Mouse (Mus musculus) c-Kit-positive CD71-negative TER-119-negative erythroid progenitor cells, embryonic 14.5 days (primary cell): ENCODE measurements around the gene Mvk.

Experiments used
- DNase-seq: peaks from one replicate; pipeline ENCODE4 v3.0.0-alpha.2; 2013; ENCODE audit warnings: low read depth

Mvk gene

GRCm38 (mm10) chr5:114456995-114457605 is 13.0 kb downstream of the Mvk start:
- no peak for DNase-seq

GRCm38 (mm10) chr5:114461238-114461637 is 17.2 kb downstream of the Mvk start:
- DNase-seq = peak; percentile 77

GRCm38 (mm10) chr5:114462067-114463040 is 18.3 kb downstream of the Mvk start:
- no peak for DNase-seq

- no peak for DNase-seq
These were observed 20.5 kb downstream of the Mvk start for GRCm38 (mm10) chr5:114464561-114464960.

GRCm38 (mm10) chr5:114465641-114466040 is 21.6 kb downstream of the Mvk start:
- DNase-seq = no peak

DNA sequence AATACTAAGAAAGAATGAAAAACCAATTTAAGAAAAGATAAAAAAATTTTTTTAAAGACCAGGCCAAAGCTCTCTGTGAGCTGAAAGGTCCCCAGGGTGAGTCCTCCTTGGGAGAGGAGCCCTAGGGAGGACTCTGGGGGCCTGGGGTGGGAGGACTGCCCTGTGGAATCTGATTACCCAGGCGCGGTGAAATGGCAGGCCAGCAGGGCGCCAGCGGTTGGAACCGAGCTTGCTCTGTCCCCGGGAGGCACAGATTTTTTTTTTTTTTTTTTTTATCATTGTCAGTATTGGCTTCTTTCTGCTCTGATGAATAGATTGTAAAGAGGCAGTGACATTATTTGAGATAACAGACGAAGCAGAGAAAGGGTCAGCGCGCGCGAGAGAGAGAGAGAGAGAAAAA is 22.9 kb downstream of the Mvk start:
- DNase-seq = no peak

GRCm38 (mm10) chr5:114467430-114467829 is 23.4 kb downstream of the Mvk start:
- DNase-seq = no peak

DNA sequence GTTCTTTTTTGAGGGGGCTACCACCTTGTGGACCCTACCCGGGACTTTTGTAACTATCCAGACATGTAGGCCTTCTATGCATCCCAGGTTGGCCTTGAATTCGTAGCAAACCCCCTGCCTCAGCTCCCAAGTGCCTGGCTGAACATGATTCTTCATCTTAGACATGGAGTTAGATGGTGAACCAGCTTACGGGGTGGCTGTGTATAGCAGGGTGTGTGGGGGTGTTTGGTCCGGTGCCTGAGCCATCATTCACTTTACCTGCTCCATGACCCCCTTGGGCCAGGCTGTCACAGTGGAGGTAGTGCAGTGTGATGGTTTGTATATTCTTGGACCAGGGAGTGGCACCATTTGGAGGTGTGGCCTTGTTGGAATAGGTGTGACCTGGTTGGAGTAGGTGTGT is 23.9 kb downstream of the Mvk start:
- no peak for DNase-seq

GRCm38 (mm10) chr5:114470359-114470758 is 26.3 kb downstream of the Mvk start:
- no peak for DNase-seq

DNA sequence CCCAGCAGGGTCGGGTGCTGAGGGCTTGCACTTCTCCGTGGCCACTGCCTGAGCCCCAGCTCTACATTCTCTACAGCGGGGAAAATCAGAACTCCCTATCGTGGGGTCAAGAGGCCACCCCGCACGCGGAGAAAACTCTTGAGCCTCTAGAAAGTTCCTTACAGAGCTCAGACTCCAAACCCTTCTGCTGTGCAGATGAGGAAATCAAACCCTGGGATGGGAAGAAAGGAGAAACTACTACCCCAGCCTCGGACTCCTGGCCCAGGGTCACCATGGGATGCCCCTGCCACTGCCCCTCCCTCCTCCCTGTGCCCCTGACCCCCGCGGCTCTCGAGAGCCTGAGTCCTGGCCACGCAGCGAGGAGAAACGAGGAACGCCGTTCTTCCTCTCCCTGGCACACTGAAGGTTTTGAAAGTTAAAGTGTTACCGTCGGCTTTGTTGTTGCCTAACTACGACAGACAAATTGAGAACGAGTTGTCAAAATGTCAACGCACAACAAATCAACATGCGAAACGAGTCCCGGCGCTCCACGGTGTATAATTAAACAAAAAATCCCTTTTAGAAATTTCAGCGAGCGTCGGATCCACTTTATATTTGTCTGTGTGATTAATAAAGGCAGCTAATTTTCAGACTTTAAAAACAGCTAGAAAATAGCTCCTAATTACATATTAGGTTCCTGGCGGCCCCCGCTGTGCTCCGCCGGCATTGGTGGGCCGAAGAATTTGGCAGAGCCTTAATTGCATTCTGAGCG is 30.8 kb downstream of the Mvk start:
- DNase-seq = no peak

DNA sequence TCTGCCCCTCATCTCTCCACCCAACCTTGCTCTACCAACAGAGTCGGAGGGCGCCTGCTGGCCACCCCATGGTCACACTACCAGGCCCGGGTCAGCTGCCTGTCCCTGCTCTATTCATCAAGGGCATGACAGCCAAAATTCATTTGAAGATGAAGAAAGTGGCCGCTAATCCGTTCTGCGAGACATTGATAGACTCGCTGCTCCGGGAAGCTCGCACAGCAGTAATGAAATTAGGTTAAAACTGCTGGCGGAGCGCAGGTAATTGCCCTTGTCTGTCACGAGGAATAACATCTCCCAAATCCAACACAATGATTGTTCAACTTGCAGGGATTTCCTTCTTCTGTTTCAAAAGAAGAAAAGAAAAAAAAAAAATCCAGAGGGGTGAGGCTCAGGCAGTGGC is 34.2 kb downstream of the Mvk start:
- DNase-seq = no peak

- no peak for DNase-seq
These were observed 38.5 kb downstream of the Mvk start for GRCm38 (mm10) chr5:114482587-114483011.

DNA sequence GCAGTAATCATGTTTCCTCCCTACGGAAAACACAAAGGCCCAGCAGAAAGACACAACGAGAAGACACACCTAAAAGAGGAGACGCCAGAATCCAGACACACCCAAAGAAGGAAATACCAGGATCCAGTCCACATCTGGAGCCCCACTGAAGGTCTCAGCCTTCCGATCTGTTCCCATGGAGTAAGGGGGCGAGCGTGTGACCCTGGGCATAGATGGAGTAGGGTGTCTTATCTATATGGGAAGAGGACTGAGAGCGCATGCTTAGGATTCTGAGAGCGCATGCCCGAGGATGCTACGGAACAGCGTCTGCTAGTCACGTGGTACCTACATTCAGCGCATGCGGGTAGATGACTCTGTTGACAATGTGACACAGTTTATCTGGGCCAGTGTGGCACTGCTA is 41.6 kb downstream of the Mvk start:
- no peak for DNase-seq

GRCm38 (mm10) chr5:114489570-114489969 is 45.5 kb downstream of the Mvk start:
- DNase-seq = no peak

GRCm38 (mm10) chr5:114490241-114490640 is 46.2 kb downstream of the Mvk start:
- no peak for DNase-seq

GRCm38 (mm10) chr5:114494761-114495160 is 50.7 kb downstream of the Mvk start:
- DNase-seq = no peak

- no peak for DNase-seq
These were observed 57.2 kb downstream of the Mvk start for GRCm38 (mm10) chr5:114501252-114501651.

DNA sequence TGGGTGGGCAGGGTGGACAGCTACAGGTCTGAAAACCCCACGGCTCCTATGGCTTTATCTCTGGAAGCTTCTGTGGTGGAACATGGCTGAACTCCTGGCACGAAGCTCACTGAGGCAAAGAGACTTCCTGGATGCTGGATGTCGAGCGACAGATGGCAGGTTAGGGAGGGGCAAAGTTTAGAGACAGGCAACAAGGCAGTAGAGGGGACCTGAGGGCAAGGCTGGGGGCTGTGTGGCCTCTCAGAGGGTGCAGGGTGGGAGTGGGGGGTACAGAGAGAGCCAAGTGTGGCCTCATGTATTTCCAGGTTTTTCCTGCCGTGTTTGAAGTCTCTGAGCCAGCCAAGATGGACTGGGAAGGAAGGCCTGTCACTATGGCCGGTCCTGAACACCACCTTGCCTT is 60.8 kb downstream of the Mvk start:
- DNase-seq = no peak

DNA sequence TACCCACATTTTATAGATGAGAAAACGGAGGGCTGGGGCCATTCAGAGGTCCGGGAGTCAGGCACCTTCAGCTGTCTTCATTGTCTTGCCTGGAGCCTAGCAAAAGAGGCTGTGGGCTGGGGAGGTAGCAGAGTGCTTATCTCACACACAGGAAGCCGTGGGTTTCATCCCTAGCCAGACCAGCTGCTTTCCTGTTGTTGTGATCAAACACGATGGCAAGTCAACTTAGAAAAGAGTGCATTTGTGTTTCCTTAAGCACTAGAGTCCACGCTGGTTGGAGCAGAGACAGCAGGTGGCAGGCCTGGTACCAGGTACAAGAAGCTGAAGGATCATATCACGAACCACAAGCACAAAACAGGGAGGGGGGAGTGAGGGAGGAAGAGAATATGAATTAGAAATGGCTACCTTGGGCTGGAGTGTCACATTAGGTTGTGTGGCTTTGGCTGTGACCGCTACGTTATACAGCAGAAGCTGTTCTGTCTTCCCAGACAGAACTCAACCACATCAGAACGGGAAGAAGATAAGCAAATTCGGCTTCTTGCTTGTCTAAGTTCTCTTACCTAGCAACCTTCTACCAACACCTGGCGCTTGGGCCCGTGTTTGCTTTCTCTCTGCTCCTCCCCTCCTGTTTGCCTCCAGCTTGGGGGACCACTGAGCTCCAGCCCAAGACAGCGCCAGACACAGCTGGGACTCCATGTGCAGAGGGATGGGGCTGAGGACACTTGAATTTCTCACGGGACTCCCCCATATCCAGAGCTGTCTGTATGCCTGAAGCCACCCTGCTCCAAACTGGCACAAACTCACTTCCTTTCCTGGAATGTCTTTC is 61.4 kb downstream of the Mvk start:
- DNase-seq = peak; percentile 24

GRCm38 (mm10) chr5:114507394-114507793 is 63.3 kb downstream of the Mvk start:
- no peak for DNase-seq

- DNase-seq = no peak
These were observed 63.9 kb downstream of the Mvk start for GRCm38 (mm10) chr5:114507964-114508363.

GRCm38 (mm10) chr5:114509461-114509860 is 65.4 kb downstream of the Mvk start:
- DNase-seq = no peak
